Mouse (Mus musculus) limb, embryonic 13.5 days (tissue): Measurements from ENCODE around the gene Fam135a. TPM values are rescaled to one million over a fixed set of nuclear protein-coding genes. Genes with fewer than 3 reads are reported as not detected.

Experiments
- ATAC-seq: fragments of 200-750 bp; cut with Nextera tagmentation; 2 replicates; pipeline ENCODE4 v1.8.0; 2017; ENCODE audit warnings: low read depth, moderate number of reproducible peaks, moderate TSS enrichment; ENCODE audit not compliant: low FRiP score
- H3K27ac ChIP-seq: fragments of 300-500 bp; sonication (generic); 2 replicates; pipeline ENCODE4 v1.5.1; 2015; ENCODE audit warnings: inconsistent platforms, mild to moderate bottlenecking, moderate library complexity
- H3K27me3 ChIP-seq: fragments of 300-500 bp; sonication (generic); 2 replicates; pipeline ENCODE4 v1.6.1; 2015; ENCODE audit warnings: mild to moderate bottlenecking, inconsistent platforms
- H3K36me3 ChIP-seq: fragments of 300-500 bp; sonication (generic); 2 replicates; pipeline ENCODE4 v1.6.1; 2015; ENCODE audit warnings: inconsistent platforms, mild to moderate bottlenecking, moderate library complexity
- H3K4me1 ChIP-seq: fragments of 300-500 bp; sonication (generic); 2 replicates; pipeline ENCODE4 v1.6.1; 2015; ENCODE audit warnings: inconsistent platforms
- H3K4me2 ChIP-seq: fragments of 300-500 bp; sonication (generic); replicated peaks from 2 replicates; pipeline ENCODE4 v1.6.1; 2015; ENCODE audit warnings: inconsistent platforms, mild to moderate bottlenecking, moderate library complexity
- H3K4me3 ChIP-seq: fragments of 300-500 bp; sonication (generic); 2 replicates; pipeline ENCODE4 v1.5.1; 2015; ENCODE audit warnings: moderate library complexity, mild to moderate bottlenecking, inconsistent platforms
- H3K9ac ChIP-seq: fragments of 300-500 bp; sonication (generic); 2 replicates; pipeline ENCODE4 v1.6.1; 2015; ENCODE audit warnings: mild to moderate bottlenecking, inconsistent platforms
- H3K9me3 ChIP-seq: fragments of 300-500 bp; sonication (generic); 2 replicates; pipeline ENCODE4 v1.6.1; 2016; ENCODE audit warnings: inconsistent platforms
- WGBS: fragments of 180-500 bp; shearing (Covaris S2); methylation state at CpG from one replicate; pipeline ENCODE4 v1.1.7; 2015; 5-methylcytosine and 5-hydroxymethylcytosine counted together
- polyA plus RNA-seq: library from polyadenylated mRNA; unstranded; fragments of >200 nt; fragmentation: Nextera tagmentation; extraction: Ambion mirVana; gene quantifications from 2 replicates; pipeline ENCODE4 v1.2.1, GENCODE M21; 2015

The Fam135a gene
- 44.3 and 45.0 TPM in 2 replicates for polyA plus RNA-seq

GRCm38 (mm10) chr1:24099926-24100869 is at the start of gene Fam135a:
Fam135a (minus strand) TSS chr1:24100341.
- H3K9ac ChIP-seq, result peak within 1 kb of the TSS; percentile 95
- peak within 1 kb of the TSS; percentile 76 for H3K27ac ChIP-seq
- H3K27me3 ChIP-seq, result no peaks in the 10 kb centered on the region
- no peaks in the 10 kb centered on the region for H3K9me3 ChIP-seq
- H3K4me2 ChIP-seq, result peak within 1 kb of the TSS; percentile 70
- peak; percentile 94 for ATAC-seq
- H3K4me3 ChIP-seq, result peak within 1 kb of the TSS; percentile 89
- no peaks in the 10 kb centered on the region for H3K36me3 ChIP-seq
- H3K4me1 ChIP-seq, result peaks cover 10% of the 10 kb centered on the region
- under 1% methylated on average over 85 of the region's 88 CpGs for WGBS

GRCm38 (mm10) chr1:24143504-24143903 is 43.4 kb upstream of the Fam135a start:
- Histone ChIP-seq H3K4me1 (no peaks in the 10 kb centered on the region), H3K36me3 (no peaks in the 10 kb centered on the region), H3K9me3 (no peaks in the 10 kb centered on the region), H3K9ac (no peak overlapping the region), H3K27ac (no peak overlapping the region), H3K27me3 (no peaks in the 10 kb centered on the region), H3K4me2 (no peak overlapping the region), H3K4me3 (no peak overlapping the region)
- 87% methylated on average over 8 of the region's 8 CpGs for WGBS
- ATAC-seq, result no peak

GRCm38 (mm10) chr1:24140555-24140954 is 40.4 kb upstream of the Fam135a start:
- WGBS, result 82% methylated on average over 6 of the region's 6 CpGs
- no peaks in the 10 kb centered on the region for H3K36me3 ChIP-seq
- H3K4me1 ChIP-seq, result no peaks in the 10 kb centered on the region
- H3K9ac ChIP-seq, result no peak overlapping the region
- H3K27me3 ChIP-seq, result no peaks in the 10 kb centered on the region
- no peak overlapping the region for H3K4me2 ChIP-seq
- H3K9me3 ChIP-seq, result no peaks in the 10 kb centered on the region
- no peak overlapping the region for H3K27ac ChIP-seq
- no peak overlapping the region for H3K4me3 ChIP-seq
- no peak for ATAC-seq

- Histone ChIP-seq H3K9me3 (no peaks in the 10 kb centered on the region), H3K4me3 (no peak overlapping the region), H3K27me3 (peaks cover 3% of the 10 kb centered on the region; the same call in 1 of the 2 replicates), H3K4me1 (no peaks in the 10 kb centered on the region), H3K36me3 (no peaks in the 10 kb centered on the region), H3K9ac (no peak overlapping the region), H3K27ac (no peak overlapping the region), H3K4me2 (no peak overlapping the region)
- 7% methylated on average over 3 of the region's 3 CpGs for WGBS
- 0 out of 2 replicates have a peak, but pooled peaks have one; percentile 15 for ATAC-seq
These were observed 37.0 kb upstream of the Fam135a start for GRCm38 (mm10) chr1:24137133-24137532.

- WGBS, result 0% methylated on average over 1 of the region's 1 CpGs
- no peak for ATAC-seq
These were observed 34.7 kb upstream of the Fam135a start for GRCm38 (mm10) chr1:24134792-24135191.

GRCm38 (mm10) chr1:24133853-24134252 is 33.7 kb upstream of the Fam135a start:
- H3K36me3 ChIP-seq, result no peaks in the 10 kb centered on the region
- H3K9ac ChIP-seq, result no peak overlapping the region
- no peak overlapping the region for H3K27ac ChIP-seq
- H3K9me3 ChIP-seq, result no peaks in the 10 kb centered on the region
- peaks cover 3% of the 10 kb centered on the region; the same call in 1 of the 2 replicates for H3K27me3 ChIP-seq
- no peak overlapping the region for H3K4me3 ChIP-seq
- 43% methylated on average over 19 of the region's 19 CpGs for WGBS
- H3K4me2 ChIP-seq, result peak overlapping the region; percentile 27; the same call in 1 of the 2 replicates
- no peak for ATAC-seq
- H3K4me1 ChIP-seq, result no peaks in the 10 kb centered on the region

More at GRCm38 (mm10) chr1:24134792-24135191, 34.7 kb upstream of the Fam135a start:
- H3K36me3 ChIP-seq, result no peaks in the 10 kb centered on the region
- no peaks in the 10 kb centered on the region for H3K4me1 ChIP-seq
- no peak overlapping the region for H3K27ac ChIP-seq
- no peak overlapping the region for H3K4me2 ChIP-seq
- H3K27me3 ChIP-seq, result peaks cover 3% of the 10 kb centered on the region; the same call in 1 of the 2 replicates
- H3K4me3 ChIP-seq, result no peak overlapping the region
- no peaks in the 10 kb centered on the region for H3K9me3 ChIP-seq
- H3K9ac ChIP-seq, result no peak overlapping the region

- no peaks in the 10 kb centered on the region for H3K4me1 ChIP-seq
- H3K27me3 ChIP-seq, result no peaks in the 10 kb centered on the region
- ATAC-seq, result no peak
- 59% methylated on average over 6 of the region's 6 CpGs for WGBS
- H3K4me3 ChIP-seq, result no peak overlapping the region
- H3K4me2 ChIP-seq, result no peak overlapping the region
- H3K27ac ChIP-seq, result no peak overlapping the region
- no peak overlapping the region for H3K9ac ChIP-seq
- H3K9me3 ChIP-seq, result no peaks in the 10 kb centered on the region
- H3K36me3 ChIP-seq, result no peaks in the 10 kb centered on the region
These were observed 27.7 kb upstream of the Fam135a start for GRCm38 (mm10) chr1:24127866-24128265.

- ATAC-seq, result no peak
- H3K27me3 ChIP-seq, result no peaks in the 10 kb centered on the region
- no peaks in the 10 kb centered on the region for H3K4me1 ChIP-seq
- H3K4me3 ChIP-seq, result no peak overlapping the region
- H3K4me2 ChIP-seq, result no peak overlapping the region
- H3K9me3 ChIP-seq, result no peaks in the 10 kb centered on the region
- H3K36me3 ChIP-seq, result no peaks in the 10 kb centered on the region
- no peak overlapping the region for H3K27ac ChIP-seq
- no peak overlapping the region for H3K9ac ChIP-seq
- 69% methylated on average over 3 of the region's 3 CpGs for WGBS
These were observed 24.5 kb upstream of the Fam135a start for GRCm38 (mm10) chr1:24124610-24125009.

GRCm38 (mm10) chr1:24122582-24122981 is 22.4 kb upstream of the Fam135a start:
- H3K27ac ChIP-seq, result no peak overlapping the region
- no peaks in the 10 kb centered on the region for H3K27me3 ChIP-seq
- no peak overlapping the region for H3K4me3 ChIP-seq
- H3K9me3 ChIP-seq, result no peaks in the 10 kb centered on the region
- ATAC-seq, result no peak
- 77% methylated on average over 1 of the region's 1 CpGs for WGBS
- H3K9ac ChIP-seq, result no peak overlapping the region
- H3K4me2 ChIP-seq, result no peak overlapping the region
- H3K4me1 ChIP-seq, result no peaks in the 10 kb centered on the region
- H3K36me3 ChIP-seq, result no peaks in the 10 kb centered on the region

- no peaks in the 10 kb centered on the region for H3K27me3 ChIP-seq
- no peak overlapping the region for H3K4me3 ChIP-seq
- no peak overlapping the region for H3K4me2 ChIP-seq
- no peaks in the 10 kb centered on the region for H3K36me3 ChIP-seq
- 39% methylated on average over 10 of the region's 10 CpGs for WGBS
- no peaks in the 10 kb centered on the region; the same call in 1 of the 2 replicates for H3K4me1 ChIP-seq
- no peak for ATAC-seq
- no peak overlapping the region for H3K27ac ChIP-seq
- no peaks in the 10 kb centered on the region for H3K9me3 ChIP-seq
- no peak overlapping the region for H3K9ac ChIP-seq
These were observed 8.0 kb upstream of the Fam135a start for GRCm38 (mm10) chr1:24107971-24108773.

- no peaks in the 10 kb centered on the region for H3K36me3 ChIP-seq
- H3K4me3 ChIP-seq, result no peak overlapping the region
- no peak overlapping the region for H3K9ac ChIP-seq
- 32% methylated on average over 11 of the region's 11 CpGs for WGBS
- H3K4me1 ChIP-seq, result no peaks in the 10 kb centered on the region; the same call in 1 of the 2 replicates
- H3K4me2 ChIP-seq, result peak overlapping the region; percentile 16; the same call in 1 of the 2 replicates
- no peak overlapping the region for H3K27ac ChIP-seq
- no peak for ATAC-seq
- H3K27me3 ChIP-seq, result no peaks in the 10 kb centered on the region
- H3K9me3 ChIP-seq, result no peaks in the 10 kb centered on the region
These were observed 7.2 kb upstream of the Fam135a start for GRCm38 (mm10) chr1:24107378-24107777.
